8 mouse cellular contexts compared by ENCODE assay signal in the genomic region with DNA sequence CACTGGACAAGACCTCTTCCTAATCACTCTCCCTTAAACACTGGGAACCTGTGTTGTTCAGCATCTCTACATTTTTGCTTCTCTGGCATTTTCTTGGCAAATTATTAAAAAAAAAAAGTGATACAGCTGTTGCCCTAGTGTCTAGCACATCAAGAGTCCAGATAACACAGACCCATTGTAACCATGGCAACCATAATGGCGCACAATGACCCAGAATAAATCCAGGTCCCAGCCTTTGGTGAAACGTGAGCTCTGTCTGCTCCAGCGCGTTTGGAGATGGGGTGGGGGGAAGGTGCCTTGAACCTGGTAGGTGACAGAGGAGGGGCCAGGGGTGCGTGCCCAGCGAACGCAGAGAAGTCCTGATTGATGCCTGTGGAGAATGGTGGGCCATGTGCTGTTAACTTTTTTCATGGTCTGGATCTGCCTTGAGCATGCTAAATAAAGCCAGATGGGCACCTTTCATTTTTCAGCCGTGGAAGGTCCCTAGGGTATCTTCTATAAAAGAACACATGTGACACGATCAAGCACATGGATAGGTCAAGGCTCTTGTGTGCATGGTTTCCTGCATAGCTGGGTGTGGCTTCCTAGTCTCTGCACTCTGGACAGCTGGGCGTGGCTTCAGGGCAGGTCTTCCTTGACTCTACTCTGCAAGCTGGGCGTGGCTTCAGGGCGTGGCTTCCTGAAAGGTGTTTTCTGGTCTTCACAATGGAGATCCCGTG.
DNase-seq lines count a peak whose midpoint lies in the region; ATAC-seq lines count a peak whose summit lies in the region.
"Had no signal": no experiment of that assay in that cellular context is flagged by ENCODE, and none has a peak within 500 bp of the region (broad histone marks: within the 10 kb centered on the region; RNA-seq: fewer than 3 reads in every experiment).

No protein-coding gene starts in this region.

- peak; percentile 64; the same call in 1 of the 2 replicates for ATAC-seq in midbrain, embryonic 11.5 days (ENCODE audit: low FRiP score)

- intact Hi-C loops in heart, postnatal 36 days (cut with DNase I): no loop called here

- no peak overlapping the region for H3K4me3 ChIP-seq in midbrain, embryonic 11.5 days (ENCODE audit: low read depth, low read length)
- H3K4me3 ChIP-seq: heart, embryonic 13.5 days had no signal

- H3K27ac ChIP-seq in midbrain, embryonic 11.5 days (ENCODE audit: low read depth, low read length): no peak overlapping the region
- H3K27ac ChIP-seq: heart, embryonic 13.5 days had no signal

- peak; percentile 44 to 58 for DNase-seq in B cell, adult 2 months
- peak; percentile 92 for DNase-seq in ES-CJ7 (ENCODE audit: low read depth, low spot score)
- DNase-seq in heart, postnatal 36 days: peak; percentile 11 to 13
- peak; percentile 81 for DNase-seq in midbrain, embryonic 11.5 days (ENCODE audit: low spot score, missing footprints)
- DNase-seq in layer of hippocampus, postnatal 14 days (ENCODE audit: low spot score in 2 of 2): no peak
- DNase-seq in cerebellum, postnatal 14 days: no peak
- DNase-seq in adrenal gland, postnatal 14 days: no peak

- no peak overlapping the region for H3K4me2 ChIP-seq in midbrain, embryonic 11.5 days
- H3K4me2 ChIP-seq: heart, embryonic 13.5 days had no signal

- no peaks in the 10 kb centered on the region; the same call in 1 of the 2 replicates for H3K4me1 ChIP-seq in midbrain, embryonic 11.5 days (ENCODE audit: control insufficient read depth, insufficient read depth, low read length)
- H3K4me1 ChIP-seq: heart, embryonic 13.5 days had no signal

- H3K9me3 ChIP-seq in midbrain, embryonic 11.5 days (ENCODE audit: control insufficient read depth, low read length): no peaks in the 10 kb centered on the region

- WGBS in midbrain, embryonic 11.5 days: 52% methylated on average over 13 of the region's 13 CpGs

- H3K27me3 ChIP-seq in midbrain, embryonic 11.5 days (ENCODE audit: control insufficient read depth, insufficient read depth, low read length): no peaks in the 10 kb centered on the region

- H3K9ac ChIP-seq in midbrain, embryonic 11.5 days (ENCODE audit: low read length): no peak overlapping the region
- H3K9ac ChIP-seq: heart, embryonic 13.5 days had no signal

- no peaks in the 10 kb centered on the region for H3K36me3 ChIP-seq in midbrain, embryonic 11.5 days (ENCODE audit: control insufficient read depth, insufficient read depth, low read length)
- H3K36me3 ChIP-seq: heart, embryonic 13.5 days had no signal

Comparison
In these comparisons a context has a peak if more than half of its experiments do, and no peak if none do; other contexts are left out.
1. DNase-seq: peak in B cell, adult 2 months (2 of 2), ES-CJ7 (single experiment), heart, postnatal 36 days (2 of 2) and midbrain, embryonic 11.5 days (single experiment); none in layer of hippocampus, postnatal 14 days (0 of 2), cerebellum, postnatal 14 days (0 of 2) and adrenal gland, postnatal 14 days (single experiment).